Mouse (Mus musculus): ENCODE data around the gene Fbxo41. TPM values are rescaled to one million over a fixed set of nuclear protein-coding genes. Genes with fewer than 3 reads are reported as not detected.
A peak's percentile ranks its signal among the peaks of the same experiment; 100 is the strongest.

Gene Fbxo41
- polyA plus RNA-seq, 1 experiment, result not detected

GRCm38 (mm10) chr6:85472542-85472941 lies 30.3 kb downstream of the Fbxo41 start:
- no peaks in the 10 kb centered on the region for H3K4me1 ChIP-seq (ENCODE audit: control insufficient read depth, insufficient read depth, low read length)
- H3K27ac ChIP-seq (ENCODE audit: control insufficient read depth, insufficient read depth, low read depth, low read length, poor library complexity), result no peak overlapping the region
- no peak overlapping the region for H3K4me3 ChIP-seq (replicated peaks; ENCODE audit: control insufficient read depth, low read depth, low read length)
- WGBS, result 63% methylated on average over 5 of the region's 5 CpGs
- TF ChIP-seq POLR2A (IDR thresholded peaks at IDR 0.05; ENCODE audit: borderline replicate concordance, control insufficient read depth, low read depth, low read length) (no peak), CTCF (IDR thresholded peaks at IDR 0.05; ENCODE audit: control insufficient read depth, insufficient read depth, low read length) (no peak)

- no peak for TF ChIP-seq POLR2A (IDR thresholded peaks at IDR 0.05; ENCODE audit: borderline replicate concordance, control insufficient read depth, low read depth, low read length)
- TF ChIP-seq CTCF (IDR thresholded peaks at IDR 0.05; ENCODE audit: control insufficient read depth, insufficient read depth, low read length), result no peak
- H3K27ac ChIP-seq (ENCODE audit: control insufficient read depth, insufficient read depth, low read depth, low read length, poor library complexity), result no peak overlapping the region
- 70% methylated on average over 8 of the region's 8 CpGs for WGBS
- H3K4me3 ChIP-seq (replicated peaks; ENCODE audit: control insufficient read depth, low read depth, low read length), result no peak overlapping the region
- no peaks in the 10 kb centered on the region for H3K4me1 ChIP-seq (ENCODE audit: control insufficient read depth, insufficient read depth, low read length)
These were observed 30.8 kb downstream of the Fbxo41 start for GRCm38 (mm10) chr6:85471962-85472361.

- TF ChIP-seq CTCF (IDR thresholded peaks at IDR 0.05; ENCODE audit: control insufficient read depth, insufficient read depth, low read length) (no peak), POLR2A (IDR thresholded peaks at IDR 0.05; ENCODE audit: borderline replicate concordance, control insufficient read depth, low read depth, low read length) (no peak)
- Histone ChIP-seq H3K4me1 (ENCODE audit: control insufficient read depth, insufficient read depth, low read length) (no peaks in the 10 kb centered on the region), H3K27ac (ENCODE audit: control insufficient read depth, insufficient read depth, low read depth, low read length, poor library complexity) (no peak overlapping the region), H3K4me3 (replicated peaks; ENCODE audit: control insufficient read depth, low read depth, low read length) (no peak overlapping the region)
- WGBS, result 68% methylated on average over 5 of the region's 5 CpGs
These were observed 32.9 kb downstream of the Fbxo41 start for GRCm38 (mm10) chr6:85469660-85470430.

GRCm38 (mm10) chr6:85465381-85465780 lies 37.4 kb downstream of the Fbxo41 start:
- H3K4me3 ChIP-seq (replicated peaks; ENCODE audit: control insufficient read depth, low read depth, low read length), result no peak overlapping the region
- H3K27ac ChIP-seq (ENCODE audit: control insufficient read depth, insufficient read depth, low read depth, low read length, poor library complexity), result no peak overlapping the region
- H3K4me1 ChIP-seq (ENCODE audit: control insufficient read depth, insufficient read depth, low read length), result no peaks in the 10 kb centered on the region
- TF ChIP-seq POLR2A (IDR thresholded peaks at IDR 0.05; ENCODE audit: borderline replicate concordance, control insufficient read depth, low read depth, low read length), result no peak
- no peak for TF ChIP-seq CTCF (IDR thresholded peaks at IDR 0.05; ENCODE audit: control insufficient read depth, insufficient read depth, low read length)

GRCm38 (mm10) chr6:85459621-85460020 lies 43.2 kb downstream of the Fbxo41 start:
- Histone ChIP-seq H3K4me3 (replicated peaks; ENCODE audit: control insufficient read depth, low read depth, low read length) (no peak overlapping the region), H3K27ac (ENCODE audit: control insufficient read depth, insufficient read depth, low read depth, low read length, poor library complexity) (no peak overlapping the region), H3K4me1 (ENCODE audit: control insufficient read depth, insufficient read depth, low read length) (no peaks in the 10 kb centered on the region)
- 72% methylated on average over 2 of the region's 2 CpGs for WGBS
- TF ChIP-seq POLR2A (IDR thresholded peaks at IDR 0.05; ENCODE audit: borderline replicate concordance, control insufficient read depth, low read depth, low read length) (no peak), CTCF (IDR thresholded peaks at IDR 0.05; ENCODE audit: control insufficient read depth, insufficient read depth, low read length) (no peak)

GRCm38 (mm10) chr6:85452816-85453215 lies 50.0 kb downstream of the Fbxo41 start:
- 2% methylated on average over 7 of the region's 7 CpGs for WGBS
- H3K4me1 ChIP-seq (ENCODE audit: control insufficient read depth, insufficient read depth, low read length), result no peaks in the 10 kb centered on the region; the same call in 1 of the 2 replicates
- no peak overlapping the region for H3K27ac ChIP-seq (ENCODE audit: control insufficient read depth, insufficient read depth, low read depth, low read length, poor library complexity)
- peak overlapping the region; percentile 90 for H3K4me3 ChIP-seq (replicated peaks; ENCODE audit: control insufficient read depth, low read depth, low read length)
- TF ChIP-seq POLR2A (IDR thresholded peaks at IDR 0.05; ENCODE audit: borderline replicate concordance, control insufficient read depth, low read depth, low read length), result no peak
- no peak for TF ChIP-seq CTCF (IDR thresholded peaks at IDR 0.05; ENCODE audit: control insufficient read depth, insufficient read depth, low read length)

- WGBS, result under 1% methylated on average over 15 of the region's 15 CpGs
- Histone ChIP-seq H3K4me3 (replicated peaks; ENCODE audit: control insufficient read depth, low read depth, low read length) (peak overlapping the region; percentile 90), H3K27ac (ENCODE audit: control insufficient read depth, insufficient read depth, low read depth, low read length, poor library complexity) (peak overlapping the region; percentile 60), H3K4me1 (ENCODE audit: control insufficient read depth, insufficient read depth, low read length) (no peaks in the 10 kb centered on the region; the same call in 1 of the 2 replicates)
- TF ChIP-seq CTCF (IDR thresholded peaks at IDR 0.05; ENCODE audit: control insufficient read depth, insufficient read depth, low read length) (no peak), POLR2A (IDR thresholded peaks at IDR 0.05; ENCODE audit: borderline replicate concordance, control insufficient read depth, low read depth, low read length) (no peak)
These were observed 50.5 kb downstream of the Fbxo41 start for GRCm38 (mm10) chr6:85452411-85452665.

GRCm38 (mm10) chr6:85451664-85452410 lies 51.0 kb downstream of the Fbxo41 start, which contains the start of gene Pradc1:
Gene Pradc1, minus strand, starts transcription at chr6:85451970.
- TF ChIP-seq POLR2A (IDR thresholded peaks at IDR 0.05; ENCODE audit: borderline replicate concordance, control insufficient read depth, low read depth, low read length) (peak; percentile 59; the same call in 1 of the 2 replicates), CTCF (IDR thresholded peaks at IDR 0.05; ENCODE audit: control insufficient read depth, insufficient read depth, low read length) (peak; percentile 1; the same call in 1 of the 2 replicates)
- H3K27ac ChIP-seq (ENCODE audit: control insufficient read depth, insufficient read depth, low read depth, low read length, poor library complexity), result peak within 1 kb of the TSS; percentile 90
- WGBS, result under 1% methylated on average over 54 of the region's 54 CpGs
- H3K4me3 ChIP-seq (replicated peaks; ENCODE audit: control insufficient read depth, low read depth, low read length), result peak within 1 kb of the TSS; percentile 90
- H3K4me1 ChIP-seq (ENCODE audit: control insufficient read depth, insufficient read depth, low read length), result no peaks in the 10 kb centered on the region; the same call in 1 of the 2 replicates

Measured in bone marrow, adult 2 months (tissue).